Mouse (Mus musculus): ENCODE results near the gene Rtn2.

Gene Rtn2

DNA sequence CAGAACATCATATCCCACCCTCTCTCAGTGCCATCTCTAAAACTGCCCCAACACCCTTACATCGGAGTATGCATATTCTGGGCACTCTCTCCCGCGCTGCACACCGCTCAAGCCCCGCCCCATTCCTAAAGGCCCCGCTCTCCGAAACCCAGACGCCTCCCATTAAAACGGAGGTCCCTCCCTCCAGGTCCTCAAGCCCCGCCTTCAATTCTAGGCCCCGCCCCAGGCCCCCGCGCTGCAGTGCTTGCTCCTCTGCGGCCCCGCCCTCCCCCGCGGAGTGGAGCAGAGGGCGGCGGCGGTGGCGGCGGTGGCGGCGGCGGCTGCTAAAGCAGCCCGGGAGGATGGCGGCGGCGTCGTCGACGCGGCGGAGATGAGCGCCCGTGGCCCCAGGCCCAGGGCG is at the start of gene Rtn2:
TSS of gene Rtn2 (plus strand) at position 240 of the 400 bp plus-strand sequence.
- DNase-seq (ENCODE audit: low spot score), result peak; percentile 90

- DNase-seq (ENCODE audit: low spot score), result no peak
These were observed 47.8 kb upstream of the Rtn2 start for GRCm38 (mm10) chr7:19234652-19235051.

- DNase-seq (ENCODE audit: low spot score), result no peak
These were observed 47.2 kb upstream of the Rtn2 start for GRCm38 (mm10) chr7:19235092-19235671.

GRCm38 (mm10) chr7:19236411-19236810 is 46.0 kb upstream of the Rtn2 start:
- DNase-seq (ENCODE audit: low spot score), result no peak

GRCm38 (mm10) chr7:19238344-19238743 is 44.1 kb upstream of the Rtn2 start:
- no peak for DNase-seq (ENCODE audit: low spot score)

GRCm38 (mm10) chr7:19239423-19239822 is 43.0 kb upstream of the Rtn2 start:
- peak; percentile 87 for DNase-seq (ENCODE audit: low spot score)

DNA sequence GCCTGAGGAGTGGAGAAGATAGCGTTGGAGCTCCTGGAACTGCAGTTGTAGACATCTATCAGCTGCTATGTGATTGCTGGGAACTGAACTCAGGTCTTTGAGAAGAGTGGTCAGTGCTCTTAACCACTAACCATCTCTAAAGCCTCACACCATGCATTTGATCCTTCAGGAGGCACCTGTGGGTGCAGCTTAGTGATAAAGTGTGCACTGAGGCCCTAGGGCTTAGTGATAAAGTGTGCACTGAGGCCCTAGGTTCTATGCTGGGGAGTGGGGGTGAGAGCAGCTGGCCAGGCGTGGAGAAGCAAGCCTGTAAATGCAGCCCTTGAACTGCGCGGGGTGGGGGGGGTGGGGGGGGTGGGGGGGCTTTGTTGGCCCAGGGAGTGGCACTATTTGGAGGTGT is 42.4 kb upstream of the Rtn2 start:
- DNase-seq (ENCODE audit: low spot score), result no peak

DNA sequence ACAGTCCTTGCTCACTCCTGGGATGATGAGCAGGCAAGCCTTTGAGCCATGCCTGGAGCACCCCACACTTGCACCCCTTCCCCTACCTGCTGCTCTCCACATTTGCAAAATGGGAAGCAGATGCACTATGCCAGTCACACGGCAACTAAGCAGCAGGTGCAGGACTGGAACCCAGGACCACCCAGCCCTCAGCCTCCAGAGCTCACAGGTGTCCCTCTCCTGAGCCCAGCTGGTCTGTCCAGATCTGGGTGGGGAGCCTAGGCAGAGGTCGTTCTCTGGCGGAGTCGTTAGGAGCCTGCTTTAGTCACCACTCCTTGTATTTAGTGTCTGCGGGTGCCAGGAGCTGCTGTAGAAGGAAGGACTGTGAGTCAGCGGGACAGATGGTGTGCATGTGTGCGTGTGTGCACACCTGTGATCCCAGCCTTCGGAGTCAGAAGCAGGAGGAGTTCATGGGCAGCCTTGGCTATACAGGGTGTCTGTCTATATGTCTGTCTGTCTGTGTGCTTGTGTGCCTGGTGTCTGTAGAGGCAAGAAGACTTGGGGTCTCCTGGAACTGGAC is 41.4 kb upstream of the Rtn2 start:
- DNase-seq (ENCODE audit: low spot score), result no peak

- no peak for DNase-seq (ENCODE audit: low spot score)
These were observed 40.4 kb upstream of the Rtn2 start for GRCm38 (mm10) chr7:19242005-19242404.

DNA sequence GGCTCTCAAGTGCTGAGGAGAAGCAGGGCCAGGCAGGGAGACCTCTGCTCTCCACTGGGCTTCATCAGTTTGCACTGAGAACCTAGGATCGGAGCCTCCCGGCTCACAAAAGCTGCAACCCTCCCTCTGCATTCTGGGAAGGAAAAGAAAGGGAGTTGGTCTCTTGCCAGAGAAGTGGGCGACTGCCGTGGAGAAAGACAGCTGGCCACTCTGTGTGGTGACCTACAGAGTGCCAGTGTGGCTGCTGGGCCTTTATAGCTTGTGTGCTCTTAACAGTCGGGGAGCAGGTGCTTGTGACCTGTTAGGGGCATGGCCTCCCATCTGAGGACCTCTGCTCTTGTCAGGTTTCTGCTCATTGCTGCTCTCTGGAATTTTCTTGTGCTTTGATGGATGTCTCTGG is 38.6 kb upstream of the Rtn2 start:
- no peak for DNase-seq (ENCODE audit: low spot score)

GRCm38 (mm10) chr7:19245083-19245482 is 37.3 kb upstream of the Rtn2 start:
- no peak for DNase-seq (ENCODE audit: low spot score)

DNA sequence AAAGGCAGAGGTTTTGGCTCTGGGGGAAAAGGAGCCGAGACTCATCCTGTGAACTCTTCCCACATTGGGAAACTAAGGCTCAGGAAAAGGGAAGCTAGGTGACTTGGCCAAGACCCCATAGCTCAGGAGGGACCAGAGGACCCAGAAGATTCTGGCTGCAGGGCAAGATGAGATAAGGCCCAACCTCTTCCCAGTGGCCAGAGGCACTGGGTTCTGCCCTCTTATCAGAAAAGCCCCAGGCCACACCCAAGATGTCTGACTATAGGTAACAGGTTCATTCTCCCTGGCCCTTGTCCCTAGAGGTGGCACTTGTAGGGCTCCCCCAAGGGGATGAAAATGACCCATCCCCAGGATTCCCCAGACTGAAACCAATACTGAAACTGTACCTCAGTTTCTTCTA is 35.6 kb upstream of the Rtn2 start:
- DNase-seq (ENCODE audit: low spot score), result no peak

GRCm38 (mm10) chr7:19247511-19247910 is 34.9 kb upstream of the Rtn2 start:
- DNase-seq (ENCODE audit: low spot score), result no peak

- no peak for DNase-seq (ENCODE audit: low spot score)
These were observed 30.3 kb upstream of the Rtn2 start for GRCm38 (mm10) chr7:19252078-19252477.

- no peak for DNase-seq (ENCODE audit: low spot score)
These were observed 29.0 kb upstream of the Rtn2 start for GRCm38 (mm10) chr7:19253437-19253836.

DNA sequence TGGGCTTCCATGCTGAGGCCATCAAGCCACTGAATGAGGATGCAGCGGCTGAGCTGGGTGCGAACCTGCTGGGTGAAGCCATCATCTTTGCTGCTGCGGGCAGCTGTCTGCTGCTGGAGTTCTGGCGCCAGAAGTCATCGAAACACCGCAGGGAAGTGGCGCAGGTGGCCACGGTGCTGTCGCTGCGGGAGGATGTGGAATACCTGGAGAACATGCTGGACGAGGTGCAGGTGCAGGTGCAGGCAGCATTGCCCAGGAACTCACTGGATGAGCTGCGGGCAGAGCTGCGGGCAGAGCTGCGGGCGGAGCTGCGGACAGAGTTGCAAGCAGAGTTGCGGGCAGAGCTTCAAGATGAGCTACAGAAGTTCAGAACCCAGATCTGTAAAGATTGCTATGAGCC is 27.0 kb upstream of the Rtn2 start:
- no peak for DNase-seq (ENCODE audit: low spot score)

DNA sequence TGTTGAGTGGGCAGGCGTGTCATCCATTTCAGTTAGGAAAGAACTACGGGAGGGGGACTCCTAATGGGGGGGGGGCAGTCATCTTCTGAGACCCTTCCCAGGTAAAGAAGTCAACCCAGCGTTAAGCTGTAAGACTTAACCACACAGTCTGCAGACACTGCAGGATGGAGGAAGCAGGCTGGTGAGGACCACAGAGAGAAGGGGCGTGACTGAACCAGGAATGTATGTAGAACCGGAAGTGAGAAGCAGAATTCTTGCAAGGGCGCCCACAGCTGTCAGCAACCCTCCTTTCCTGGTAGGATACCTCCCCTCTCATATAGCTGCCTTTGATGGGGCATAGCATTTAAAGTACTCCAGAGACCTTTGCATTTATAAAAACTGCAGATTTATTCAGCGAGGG is 25.9 kb upstream of the Rtn2 start:
- no peak for DNase-seq (ENCODE audit: low spot score)

GRCm38 (mm10) chr7:19257390-19258022 is 24.9 kb upstream of the Rtn2 start:
- no peak for DNase-seq (ENCODE audit: low spot score)

DNA sequence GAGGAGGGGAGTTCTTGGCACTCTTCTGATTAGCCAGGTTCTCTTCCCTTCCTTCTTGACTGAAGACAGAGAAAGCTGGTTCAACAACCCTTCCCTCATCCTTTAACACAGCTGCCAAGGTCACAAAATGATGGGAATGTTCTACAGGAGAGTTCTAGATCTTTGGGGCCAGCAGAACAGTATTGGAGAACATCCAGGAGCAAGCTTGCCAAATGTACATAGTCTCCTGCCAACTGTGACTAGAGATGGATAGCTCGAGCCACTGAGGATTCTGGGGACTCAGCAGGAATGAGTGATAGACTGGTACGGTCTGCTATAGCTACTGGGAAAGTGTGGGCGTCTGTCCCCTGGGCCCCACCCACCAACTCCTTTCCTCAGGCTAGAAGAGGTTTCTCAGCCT is 24.1 kb upstream of the Rtn2 start:
- DNase-seq (ENCODE audit: low spot score), result no peak

- DNase-seq (ENCODE audit: low spot score), result peak; percentile 57
These were observed 17.3 kb upstream of the Rtn2 start for GRCm38 (mm10) chr7:19265147-19265546.

GRCm38 (mm10) chr7:19265928-19266822 is 16.2 kb upstream of the Rtn2 start:
- no peak for DNase-seq (ENCODE audit: low spot score)

GRCm38 (mm10) chr7:19267051-19267450 is 15.4 kb upstream of the Rtn2 start:
- DNase-seq (ENCODE audit: low spot score), result peak; percentile 39
